Comparison of ENCODE assay signal across 12 mouse cellular contexts in the genomic region with DNA sequence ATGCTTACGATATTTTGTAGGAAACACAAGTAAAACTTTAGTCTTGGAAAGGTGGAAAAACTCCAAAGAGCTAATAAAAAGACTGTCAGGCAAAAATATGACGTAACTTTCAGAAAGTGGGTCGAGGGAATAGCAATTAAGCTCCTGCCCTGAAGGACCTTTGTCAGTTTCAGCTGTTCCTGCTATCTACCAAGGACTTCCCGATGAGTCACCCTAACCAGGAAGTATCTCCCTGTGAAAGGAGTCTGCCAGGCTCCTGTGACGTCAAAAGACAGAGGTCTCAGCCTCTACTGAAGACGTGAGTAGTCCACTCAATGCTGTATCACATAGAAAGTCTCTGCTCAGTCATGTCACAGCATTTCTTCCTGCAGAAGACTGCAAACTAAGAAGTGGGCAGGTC. TPM values are rescaled to one million over a fixed set of nuclear protein-coding genes. Genes with fewer than 3 reads are reported as not detected.
A peak's percentile ranks its signal among the peaks of the same experiment; 100 is the strongest.
DNase-seq lines count a peak whose midpoint lies in the region; ATAC-seq and TF ChIP-seq lines count a peak whose summit lies in the region.
"Had no signal": no experiment of that assay in that cellular context is flagged by ENCODE, and none has a peak within 500 bp of the region (broad histone marks: within the 10 kb centered on the region; RNA-seq: fewer than 3 reads in every experiment).

No protein-coding gene starts in this region.

- TF ChIP-seq EP300 in liver, embryonic 14.5 days (IDR thresholded peaks at IDR 0.05; ENCODE audit: low read depth), result no peak

- 48% methylated on average over 6 of the region's 6 CpGs for WGBS in heart, embryonic 12.5 days
- WGBS in liver, embryonic 14.5 days (ENCODE audit: insufficient replicate concordance), result 26% methylated on average over 6 of the region's 6 CpGs
- 75% methylated on average over 6 of the region's 6 CpGs for WGBS in hindbrain, embryonic 14.5 days

- no peak overlapping the region for H3K4me2 ChIP-seq in heart, embryonic 12.5 days
- H3K4me2 ChIP-seq in liver, embryonic 14.5 days (ENCODE audit: low read depth), result no peak overlapping the region
- H3K4me2 ChIP-seq in hindbrain, embryonic 14.5 days (replicated peaks), result no peak overlapping the region
- H3K4me2 ChIP-seq: midbrain, embryonic 12.5 days had no signal

- no peak overlapping the region for H3K9ac ChIP-seq in heart, embryonic 12.5 days
- H3K9ac ChIP-seq in liver, embryonic 14.5 days (replicated peaks), result no peak overlapping the region
- H3K9ac ChIP-seq in hindbrain, embryonic 14.5 days, result no peak overlapping the region
- H3K9ac ChIP-seq: midbrain, embryonic 12.5 days had no signal

- H3K36me3 ChIP-seq in heart, embryonic 12.5 days, result no peaks in the 10 kb centered on the region
- no peaks in the 10 kb centered on the region for H3K36me3 ChIP-seq in liver, embryonic 14.5 days (replicated peaks; ENCODE audit: control insufficient read depth, insufficient read depth, low read depth)
- no peaks in the 10 kb centered on the region for H3K36me3 ChIP-seq in hindbrain, embryonic 14.5 days (replicated peaks; ENCODE audit: control insufficient read depth, insufficient read depth)
- H3K36me3 ChIP-seq: forebrain, embryonic 10.5 days; midbrain, embryonic 12.5 days had no signal

- no peaks in the 10 kb centered on the region for H3K9me3 ChIP-seq in heart, embryonic 12.5 days (replicated peaks)
- no peaks in the 10 kb centered on the region for H3K9me3 ChIP-seq in liver, embryonic 14.5 days (ENCODE audit: control insufficient read depth, low read length)
- H3K9me3 ChIP-seq in hindbrain, embryonic 14.5 days (ENCODE audit: control insufficient read depth, low read length), result no peaks in the 10 kb centered on the region
- H3K9me3 ChIP-seq: forebrain, embryonic 10.5 days; midbrain, embryonic 12.5 days had no signal

- intact Hi-C loops in heart, postnatal 36 days (cut with DNase I), result no loop called here

- no peak overlapping the region for H3K4me3 ChIP-seq in heart, embryonic 12.5 days
- H3K4me3 ChIP-seq in liver, embryonic 14.5 days (ENCODE audit: insufficient read depth in 1 of 2, low read depth in 2 of 2, low read length in 2 of 2), result no peak overlapping the region
- no peak overlapping the region for H3K4me3 ChIP-seq in hindbrain, embryonic 14.5 days (replicated peaks; ENCODE audit: low read length)
- H3K4me3 ChIP-seq: forebrain, embryonic 10.5 days; midbrain, embryonic 12.5 days had no signal

- no peak for DNase-seq in heart, postnatal 36 days
- peak; percentile 71 for DNase-seq in 416B (ENCODE audit: low read depth)
- DNase-seq in adrenal gland, adult 8-10 months, result peak; percentile 84
- DNase-seq in liver, embryonic 14.5 days (ENCODE audit: low read depth in 3 of 3, low spot score in 3 of 3), result no peak
- DNase-seq in embryo, embryonic 11 days, result no peak
- no peak for DNase-seq in hindbrain, embryonic 14.5 days (ENCODE audit: low spot score)
- DNase-seq in left cerebral cortex, adult 8-10 months (ENCODE audit: low spot score in 2 of 2), result no peak
- DNase-seq: thymus, adult 18-20 months had no signal

- peak; percentile 48; the same call in 1 of the 2 replicates for ATAC-seq in heart, embryonic 12.5 days (ENCODE audit: insufficient number of reproducible peaks, low FRiP score)
- 0 out of 2 replicates have a peak, but pooled peaks have one; percentile 48 for ATAC-seq in liver, embryonic 14.5 days (ENCODE audit: insufficient read depth)
- no peak for ATAC-seq in hindbrain, embryonic 14.5 days (ENCODE audit: low FRiP score)

- no peak for TF ChIP-seq CTCF in liver, embryonic 14.5 days (IDR thresholded peaks at IDR 0.05; ENCODE audit: low read depth)

- no peak overlapping the region for H3K27ac ChIP-seq in heart, embryonic 12.5 days (ENCODE audit: poor library complexity, severe bottlenecking)
- no peak overlapping the region for H3K27ac ChIP-seq in liver, embryonic 14.5 days
- no peak overlapping the region for H3K27ac ChIP-seq in hindbrain, embryonic 14.5 days
- H3K27ac ChIP-seq: forebrain, embryonic 10.5 days; midbrain, embryonic 12.5 days had no signal

- H3K4me1 ChIP-seq in heart, embryonic 12.5 days (replicated peaks), result peaks cover 7% of the 10 kb centered on the region; the same call in 1 of the 2 replicates
- no peaks in the 10 kb centered on the region; a peak in 1 of 4 replicates for H3K4me1 ChIP-seq in liver, embryonic 14.5 days (replicated peaks; ENCODE audit: control insufficient read depth in 2 of 2, insufficient read depth in 2 of 2, low read length in 1 of 2)
- no peaks in the 10 kb centered on the region for H3K4me1 ChIP-seq in hindbrain, embryonic 14.5 days (replicated peaks; ENCODE audit: control insufficient read depth, insufficient read depth, low read length)
- H3K4me1 ChIP-seq: forebrain, embryonic 10.5 days; midbrain, embryonic 12.5 days had no signal

- no peaks in the 10 kb centered on the region for H3K27me3 ChIP-seq in heart, embryonic 12.5 days (replicated peaks)
- no peaks in the 10 kb centered on the region for H3K27me3 ChIP-seq in liver, embryonic 14.5 days (ENCODE audit: control insufficient read depth, insufficient read depth, low read length)
- H3K27me3 ChIP-seq in hindbrain, embryonic 14.5 days (ENCODE audit: control insufficient read depth, insufficient read depth, low read length), result no peaks in the 10 kb centered on the region
- H3K27me3 ChIP-seq: midbrain, embryonic 12.5 days had no signal

RNA-seq across cellular contexts. Expression of a gene that starts 9.5 kb away (rescaled TPM):
- polyA plus RNA-seq in heart, embryonic 12.5 days (2016; fragmentation: Nextera tagmentation; extraction: Ambion mirVana), result 0.26 and 0.31 TPM in 2 replicates
- total RNA-seq in heart, postnatal 36 days (2021), result not detected
- total RNA-seq in adrenal gland, adult 8-10 months (2022), result under 1 TPM; 0.14 to 0.65 (median 0.35) TPM
- polyA plus RNA-seq in liver, embryonic 14.5 days (2012; rRNA removed), result 0.14 and 0.20 TPM in 2 replicates
- 0.23 TPM in 2 replicates for polyA plus RNA-seq in liver, embryonic 14.5 days (2014; fragmentation: Nextera tagmentation; extraction: Ambion mirVana)
- 0.09 TPM in 1 of 2 replicates, not detected in the other for polyA plus RNA-seq in hindbrain, embryonic 14.5 days (2014; fragmentation: Nextera tagmentation; extraction: Ambion mirVana)
- under 1 TPM in 3 of 4 experiments, not detected in 1; 0.16 to 0.55 (median 0.25) TPM for total RNA-seq in left cerebral cortex, adult 8-10 months (2022)
- total RNA-seq: heart, postnatal 14 days had no signal

RNA-seq across cellular contexts. Expression of a gene that starts 34.2 kb away (rescaled TPM):
- 0.21 and 0.26 TPM in 2 replicates for polyA plus RNA-seq in heart, embryonic 12.5 days (2016; fragmentation: Nextera tagmentation; extraction: Ambion mirVana)
- total RNA-seq in heart, postnatal 36 days (2021), result under 1 TPM; 0.22 to 0.25 TPM
- total RNA-seq in adrenal gland, adult 8-10 months (2022), result under 1 TPM; 0.07 to 0.32 (median 0.21) TPM
- polyA plus RNA-seq in liver, embryonic 14.5 days (2012; rRNA removed), result 0.57 and 0.93 TPM in 2 replicates
- 2.4 and 2.8 TPM in 2 replicates for polyA plus RNA-seq in liver, embryonic 14.5 days (2014; fragmentation: Nextera tagmentation; extraction: Ambion mirVana)
- polyA plus RNA-seq in hindbrain, embryonic 14.5 days (2014; fragmentation: Nextera tagmentation; extraction: Ambion mirVana), result 0.08 TPM in 1 of 2 replicates, not detected in the other
- total RNA-seq in left cerebral cortex, adult 8-10 months (2022), result not detected

RNA-seq across cellular contexts. Expression of a gene that starts 49.1 kb away (rescaled TPM):
- polyA plus RNA-seq in heart, embryonic 12.5 days (2016; fragmentation: Nextera tagmentation; extraction: Ambion mirVana), result not detected in 2 replicates
- not detected for total RNA-seq in heart, postnatal 36 days (2021)
- total RNA-seq in adrenal gland, adult 8-10 months (2022), result 1 to 10 TPM in 1 of 4 experiments, under 1 TPM in 3; 0.40 to 2.0 (median 0.66) TPM
- polyA plus RNA-seq in liver, embryonic 14.5 days (2012; rRNA removed), result 0.18 and 0.26 TPM in 2 replicates
- 0.08 and 0.15 TPM in 2 replicates for polyA plus RNA-seq in liver, embryonic 14.5 days (2014; fragmentation: Nextera tagmentation; extraction: Ambion mirVana)
- polyA plus RNA-seq in hindbrain, embryonic 14.5 days (2014; fragmentation: Nextera tagmentation; extraction: Ambion mirVana), result 0.53 and 0.59 TPM in 2 replicates
- 1 to 10 TPM; 1.3 to 3.3 (median 1.8) TPM for total RNA-seq in left cerebral cortex, adult 8-10 months (2022)
- total RNA-seq: heart, postnatal 14 days had no signal

Comparison
In these comparisons a context has a peak if more than half of its experiments do, and no peak if none do; other contexts are left out.
1. DNase-seq: peak in 416B (single experiment) and adrenal gland, adult 8-10 months (single experiment); none in heart, postnatal 36 days (0 of 2), liver, embryonic 14.5 days (0 of 3), embryo, embryonic 11 days (single experiment), hindbrain, embryonic 14.5 days (single experiment) and left cerebral cortex, adult 8-10 months (0 of 2).